Mouse (Mus musculus): ENCODE results near the gene Ptprd.

DNA sequence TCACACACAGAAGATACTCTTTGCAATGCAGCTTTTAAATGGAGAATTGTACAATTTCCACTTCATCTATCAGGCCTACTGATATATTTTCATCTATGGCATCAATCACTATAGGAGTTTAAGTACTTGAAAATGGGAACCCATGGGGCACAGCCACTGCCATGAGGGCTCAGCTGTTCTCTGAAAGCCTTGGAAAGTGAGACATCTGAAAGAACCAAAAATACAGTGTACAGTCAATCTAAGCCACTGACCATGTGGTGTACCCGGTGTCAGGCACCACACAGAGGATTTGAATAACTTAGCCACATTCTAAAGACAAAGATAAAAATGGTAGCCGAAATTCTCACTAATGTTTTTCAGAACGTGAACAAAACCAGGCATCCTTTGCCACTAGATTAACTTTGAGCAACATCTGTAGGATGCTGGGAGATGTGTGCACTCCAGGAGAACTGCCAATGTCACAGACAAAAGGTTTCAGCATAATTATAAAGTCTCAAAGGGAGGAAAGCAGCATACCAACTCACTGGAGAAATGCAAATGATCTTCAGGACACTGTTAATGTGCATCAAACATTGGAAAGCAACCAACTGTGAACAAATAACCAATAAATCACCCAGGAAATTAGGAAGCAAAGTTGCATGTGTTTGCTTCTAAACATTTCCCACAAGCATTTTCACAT lies 69.5 kb downstream of the Ptprd start:
- TF ChIP-seq POLR2A (IDR thresholded peaks at IDR 0.05; ENCODE audit: insufficient read depth, low read depth, low read length) (no peak), CTCF (IDR thresholded peaks at IDR 0.05; ENCODE audit: insufficient read depth, low read depth, low read length) (no peak)

All from olfactory bulb, adult 2 months (tissue).